Mouse (Mus musculus) kidney, postnatal 4 days (tissue): Measurements from ENCODE around the gene Orm2.

Source experiments
- DNase-seq, 2 experiments: peaks; one replicate each; pipeline ENCODE4 v3.0.0; 2021; ENCODE audit warnings: mixed read lengths in 2 of 2

Gene Orm2

DNA sequence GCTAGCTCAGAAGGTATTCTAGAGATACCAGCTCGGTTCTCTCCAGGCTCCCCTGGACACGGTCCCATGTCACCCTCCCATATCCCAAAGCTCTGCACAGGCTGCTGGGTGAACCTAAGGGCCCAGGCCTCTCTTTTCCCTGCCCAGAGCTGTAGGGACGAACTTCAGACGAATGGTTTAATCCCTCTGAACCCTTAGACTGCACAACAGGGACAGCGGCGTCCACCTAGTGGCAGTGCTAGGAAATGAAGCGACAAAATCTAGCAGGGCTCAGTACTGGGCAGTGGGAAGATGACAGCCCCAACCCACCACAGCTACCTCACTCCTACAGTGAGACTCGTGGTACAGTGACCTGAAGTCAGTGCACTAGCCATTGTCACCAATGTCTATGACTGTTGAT lies 46.4 kb downstream of the Orm2 start:
- peak; percentile 77 to 83 for DNase-seq

DNA sequence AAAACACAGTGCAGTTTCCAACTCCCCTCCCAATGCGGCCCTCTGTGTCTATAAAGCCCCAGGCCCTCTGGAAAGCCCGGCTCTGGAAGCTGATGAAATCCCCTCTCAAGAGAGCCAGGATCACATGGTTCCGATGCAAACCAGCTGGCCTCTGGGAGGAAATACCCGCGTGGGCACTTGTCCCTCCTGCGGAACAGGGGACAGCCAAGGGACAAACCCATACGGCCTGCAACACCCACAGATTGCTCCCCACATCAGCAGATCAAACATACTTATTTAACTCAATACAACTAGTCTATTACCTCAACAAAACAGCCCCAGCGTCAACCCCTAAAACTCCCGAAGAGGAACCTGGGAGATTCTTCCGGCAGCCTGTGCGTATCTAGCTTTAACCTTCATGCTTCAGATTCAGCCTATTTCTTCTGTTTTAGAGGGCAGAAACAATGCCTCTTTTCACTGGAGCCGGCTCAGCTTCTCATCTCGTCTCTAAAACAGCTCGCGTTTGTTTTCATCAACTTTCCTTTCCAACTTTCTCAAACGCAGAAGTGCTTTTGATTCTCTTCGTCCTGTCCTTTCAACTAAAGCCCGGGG lies 47.2 kb downstream of the Orm2 start:
- DNase-seq, result peak; percentile 47 to 63

GRCm38 (mm10) chr4:63409908-63410582 lies 47.8 kb downstream of the Orm2 start:
- DNase-seq, result peak; percentile 68 to 81

DNA sequence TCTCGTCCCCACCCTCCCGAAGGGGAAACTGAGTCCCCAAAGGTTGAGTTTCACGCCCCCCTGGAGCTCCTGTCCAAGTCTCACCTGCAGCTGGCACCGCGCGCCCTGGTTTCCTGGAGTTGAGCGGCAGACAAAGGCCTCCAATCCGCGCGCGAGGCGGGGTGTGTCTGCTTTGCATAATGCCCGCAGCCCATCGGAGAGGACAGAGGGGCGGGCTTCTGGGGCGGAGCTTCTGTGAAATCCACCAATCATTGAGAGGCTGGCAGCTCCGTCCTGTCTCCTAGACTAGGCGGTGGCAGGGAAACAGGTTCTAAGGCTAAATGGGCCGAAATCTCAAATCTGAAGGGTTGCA lies 48.3 kb downstream of the Orm2 start:
- DNase-seq, result peak; percentile 97 to 98

GRCm38 (mm10) chr4:63411222-63411621 lies 49.0 kb downstream of the Orm2 start:
- no peak for DNase-seq

GRCm38 (mm10) chr4:63414951-63415350 lies 52.7 kb downstream of the Orm2 start:
- DNase-seq, result no peak
